Mouse (Mus musculus): ENCODE measurements around the gene Lrrc20.

- no peak for TF ChIP-seq CTCF (IDR thresholded peaks at IDR 0.05; ENCODE audit: insufficient read depth, low read depth, low read length)
- TF ChIP-seq POLR2A (IDR thresholded peaks at IDR 0.05; ENCODE audit: insufficient read depth, low read depth, low read length) = no peak
Measured at GRCm38 (mm10) chr10:61504073-61504472, 28.5 kb downstream of the Lrrc20 start.

Measured in olfactory bulb, adult 2 months (tissue).